Mouse (Mus musculus) central nervous system, embryonic 14 days (tissue): ENCODE data around the gene Rpl36al. TPM values are rescaled to one million over a fixed set of nuclear protein-coding genes. Genes with fewer than 3 reads are reported as not detected.

ENCODE experiments used
- polyA plus RNA-seq: library from polyadenylated mRNA; depleted of rRNA; stranded (reverse); fragments of >200 nt; gene quantifications from 2 replicates; pipeline ENCODE4 v1.2.3, GENCODE M21; 2012; rRNA removed

Rpl36al gene
- polyA plus RNA-seq, result 439 and 444 TPM in 2 replicates

DNA sequence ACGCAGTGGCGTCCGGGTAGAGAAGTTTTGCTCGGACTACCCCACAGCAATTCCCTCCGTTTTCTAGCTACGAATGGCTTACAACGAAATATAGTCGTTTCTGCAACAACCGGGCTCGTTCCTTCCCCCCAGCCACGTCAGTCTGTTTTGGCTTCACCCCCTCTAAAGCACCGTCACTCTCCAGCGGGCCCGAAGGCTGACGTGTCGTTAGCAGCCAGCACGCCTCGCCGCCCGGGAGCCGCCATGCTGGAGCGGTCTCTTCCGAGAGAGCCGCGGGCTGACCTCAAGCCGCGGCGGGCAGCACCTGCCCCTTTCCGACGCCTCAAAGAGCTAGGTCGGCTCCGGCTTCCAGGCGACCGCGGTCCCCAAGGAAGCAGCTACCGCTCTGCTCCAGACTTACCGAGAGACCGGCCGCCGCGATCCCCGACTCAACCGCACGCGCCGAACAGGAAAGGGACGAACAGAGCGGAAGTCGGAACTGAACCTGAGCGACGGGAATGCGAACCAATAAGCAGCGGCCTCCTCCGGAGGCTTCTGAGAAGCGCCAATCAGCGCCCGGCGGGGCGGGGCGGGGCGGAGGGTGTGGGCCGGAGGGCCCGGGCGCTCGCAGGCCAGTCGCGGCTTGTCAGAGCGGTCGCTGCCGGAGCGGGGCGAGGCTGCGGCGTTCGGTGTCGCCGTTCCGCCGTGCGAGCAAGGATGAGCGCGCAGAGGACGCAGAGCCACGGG, at the start of gene Rpl36al, which contains the start of gene Mgat2:
TSS of gene Rpl36al (minus strand) at position 501 of the 726 bp plus-strand sequence.
TSS of gene Mgat2 (plus strand) at position 575 of the 726 bp plus-strand sequence.

DNA sequence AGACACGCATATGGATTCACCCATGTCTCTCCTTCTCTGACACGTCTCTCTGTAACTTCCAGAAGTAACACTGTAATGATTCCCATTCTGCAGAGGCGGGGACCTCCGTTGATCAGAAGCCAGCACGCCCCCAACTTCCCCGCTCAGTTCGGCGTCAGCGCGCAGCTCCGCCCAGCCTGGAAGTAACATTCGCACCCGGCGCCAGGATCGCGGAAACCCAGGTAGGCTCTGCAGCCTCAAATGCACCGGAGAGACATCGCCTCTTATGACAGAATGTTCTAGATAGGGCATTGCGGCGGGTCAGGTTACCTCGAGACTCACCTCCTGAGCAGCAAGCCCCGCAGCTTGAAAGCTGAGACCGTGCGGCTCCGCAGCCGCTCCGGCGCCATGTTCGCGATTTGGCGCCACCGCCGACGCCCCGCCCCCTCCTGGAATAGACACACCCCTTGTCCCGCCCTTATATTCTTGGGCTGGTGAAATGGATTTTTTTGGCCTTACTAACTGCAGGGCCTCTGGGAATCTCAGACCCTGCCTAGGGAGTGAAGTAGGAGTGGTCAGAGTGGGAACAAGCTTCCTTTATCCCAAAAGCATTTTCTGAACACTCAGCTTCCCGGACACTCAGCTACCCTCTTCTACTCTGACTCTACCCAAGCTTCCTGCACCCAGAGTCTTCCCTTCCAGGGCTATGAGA, 44.0 kb upstream of the Rpl36al start, which contains the start of gene Pole2:
TSS of gene Pole2 (minus strand) at position 420 of the 691 bp plus-strand sequence.

DNA sequence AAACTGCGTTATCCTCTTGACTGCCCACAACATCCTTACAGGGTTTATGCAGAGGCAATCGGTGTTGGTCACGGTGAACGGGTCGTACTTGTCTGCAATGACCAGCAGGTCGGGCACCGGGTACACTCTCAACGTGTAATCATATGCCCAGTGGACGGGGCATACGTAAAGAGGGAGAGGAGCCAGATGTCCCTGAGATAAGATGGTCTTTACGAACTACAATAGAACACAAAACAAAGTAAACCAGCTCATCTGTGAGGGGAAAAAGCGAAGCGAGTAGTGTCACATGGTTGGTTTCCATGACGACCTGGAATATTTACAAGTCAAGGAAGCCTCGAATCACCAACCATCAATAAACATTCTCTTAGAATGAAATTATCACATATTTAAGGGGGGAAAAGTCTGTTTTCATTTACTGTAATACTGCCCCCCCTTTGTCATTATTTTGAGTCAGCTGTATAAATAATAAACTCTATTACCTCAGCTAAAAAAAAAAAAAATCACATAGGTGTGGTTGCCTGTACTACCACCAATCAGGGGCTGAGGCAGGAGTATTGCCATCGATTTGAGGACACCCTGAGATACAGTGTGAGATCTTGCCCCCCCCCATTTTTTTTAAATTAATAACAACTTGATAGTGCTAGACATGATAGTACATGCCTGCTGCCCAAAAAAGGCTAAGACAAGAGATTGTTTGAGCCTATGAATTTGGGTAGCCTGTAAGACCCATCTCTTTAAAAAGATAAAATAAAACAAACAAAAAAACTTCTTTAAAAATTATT, 20.4 kb upstream of the Rpl36al start, which contains the start of gene Gm49384:
TSS of gene Gm49384 (minus strand) at position 216 of the 782 bp plus-strand sequence.

DNA sequence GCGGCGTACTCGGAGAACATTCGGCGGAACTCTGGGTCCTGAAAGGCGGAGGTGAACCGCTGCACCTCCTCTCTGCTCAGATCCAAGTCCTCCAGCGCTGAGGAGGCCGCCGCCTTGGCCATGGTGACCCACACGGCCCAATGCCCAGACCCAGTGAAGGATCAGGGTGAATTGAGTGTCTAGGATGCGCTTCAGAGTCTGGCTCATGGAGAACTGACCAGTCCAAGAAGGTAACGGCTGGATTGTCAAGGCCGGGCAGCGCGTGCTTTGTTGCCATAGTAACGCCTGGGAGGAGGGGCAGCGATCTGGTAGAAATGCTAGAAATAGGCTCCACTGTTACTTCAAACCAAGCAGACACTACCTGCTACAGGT, 14.3 kb upstream of the Rpl36al start, which contains the start of gene Dnaaf2:
TSS of gene Dnaaf2 (minus strand) at position 266 of the 372 bp plus-strand sequence.

DNA sequence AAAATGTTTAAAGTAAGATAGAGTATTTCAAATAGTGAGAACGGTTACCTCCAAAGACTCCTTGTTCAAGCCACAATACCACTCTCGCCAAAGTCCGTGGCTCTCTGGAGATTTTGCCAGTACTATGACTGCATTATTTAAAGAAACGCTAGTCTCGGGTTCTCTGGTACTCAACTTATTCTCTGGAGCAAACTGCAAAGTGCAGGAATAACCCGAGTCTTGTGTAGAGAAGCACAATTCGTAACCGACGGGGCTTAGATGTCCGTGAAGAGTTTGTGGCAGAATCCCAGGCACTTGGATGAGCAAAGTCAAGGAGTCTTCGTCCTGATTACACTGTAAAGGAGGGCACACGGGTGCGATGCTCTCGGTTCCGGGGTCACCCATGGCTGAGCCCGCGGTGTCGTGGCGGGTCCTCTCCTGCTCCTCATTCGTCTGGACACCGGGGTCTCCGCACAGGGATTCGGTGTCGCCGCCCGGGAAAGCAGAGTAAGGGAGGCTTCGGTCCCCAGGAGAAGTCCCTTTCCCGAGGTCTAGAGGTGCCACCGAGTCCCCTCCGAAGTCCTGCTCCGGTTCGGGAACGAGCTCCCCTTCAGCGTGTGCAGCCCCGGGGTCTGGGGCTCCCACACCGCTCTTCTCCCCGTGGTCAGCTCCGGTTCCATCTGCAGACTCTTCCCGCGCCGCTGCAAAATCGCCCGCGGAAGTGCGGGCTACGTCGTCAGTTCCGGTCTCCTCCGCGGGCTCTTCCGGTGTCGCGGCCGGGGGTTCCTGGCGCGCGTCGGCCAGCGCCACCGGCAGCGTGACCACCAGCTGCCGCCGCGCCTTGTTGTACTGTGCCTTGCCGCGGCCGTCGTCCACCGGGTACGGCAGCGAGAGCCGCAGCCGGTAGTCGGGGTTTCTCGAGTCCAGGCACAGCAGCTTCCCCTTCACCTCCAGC, 12.8 kb upstream of the Rpl36al start, which contains the start of gene Gm49383:
TSS of gene Gm49383 (minus strand) at position 661 of the 934 bp plus-strand sequence.

DNA sequence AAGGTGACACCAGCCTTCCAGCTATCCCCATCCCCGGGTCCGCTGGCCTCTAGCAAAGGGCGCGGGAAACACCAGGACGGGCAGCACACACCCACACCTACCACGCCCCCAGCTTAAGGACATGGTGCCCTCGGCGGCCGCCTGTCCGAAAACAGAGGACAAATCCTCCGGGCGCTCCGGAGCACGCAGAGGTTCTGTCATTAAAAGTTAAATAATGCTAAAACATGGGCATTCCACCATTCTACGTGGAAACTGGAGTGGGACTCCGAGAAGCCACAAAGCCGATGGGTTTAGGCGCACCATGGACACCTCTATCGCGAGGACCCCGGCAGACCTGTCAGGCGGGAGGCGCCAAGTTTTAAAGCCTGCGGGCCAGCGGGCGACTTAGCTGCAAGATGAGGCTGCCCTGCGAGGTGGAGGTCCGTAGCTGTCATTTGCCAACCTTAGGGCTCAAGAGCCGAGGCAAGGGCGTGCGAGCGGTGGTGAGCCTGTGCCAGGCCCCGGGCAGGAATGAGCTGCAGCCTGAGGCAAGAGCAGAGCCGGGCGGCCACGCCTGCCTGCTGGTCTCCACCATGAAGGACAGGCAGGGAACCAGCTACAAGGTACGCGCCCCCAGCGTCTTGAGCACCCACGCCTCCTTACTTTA, 15.3 kb downstream of the Rpl36al start, which contains the start of gene Lrr1:
TSS of gene Lrr1 (plus strand) at position 354 of the 646 bp plus-strand sequence.

DNA sequence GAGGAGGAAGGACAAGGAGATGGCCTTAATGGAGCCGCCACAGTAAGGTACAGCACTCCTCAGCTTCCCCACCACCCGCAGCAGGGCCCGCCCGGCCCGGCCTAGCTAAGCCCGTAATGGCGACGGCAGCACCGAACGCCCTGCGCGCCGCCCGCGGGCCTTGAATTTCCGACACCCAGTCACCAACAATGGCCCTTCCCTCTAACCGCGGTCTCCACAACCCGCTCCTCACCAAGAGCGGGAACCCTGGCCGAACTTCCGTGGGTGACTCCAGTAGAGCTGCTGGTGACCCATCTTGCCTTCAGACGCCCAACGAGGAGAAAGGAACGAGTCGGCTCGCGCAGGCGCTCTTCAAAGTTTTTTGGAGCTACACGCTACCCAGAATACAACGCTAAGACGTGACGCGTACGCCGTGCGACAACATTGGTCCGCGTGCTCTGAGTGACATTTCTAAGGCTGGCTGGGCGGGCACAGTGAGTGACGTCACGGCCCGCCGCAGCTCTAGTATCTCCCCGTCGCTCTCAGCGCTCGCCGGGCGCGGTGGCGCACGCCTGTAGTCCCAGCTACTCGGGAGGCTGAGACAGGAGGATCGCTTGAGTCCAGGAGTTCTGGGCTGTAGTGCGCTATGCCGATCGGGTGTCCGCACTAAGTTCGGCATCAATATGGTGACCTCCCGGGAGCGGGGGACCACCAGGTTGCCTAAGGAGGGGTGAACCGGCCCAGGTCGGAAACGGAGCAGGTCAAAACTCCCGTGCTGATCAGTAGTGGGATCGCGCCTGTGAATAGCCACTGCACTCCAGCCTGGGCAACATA, 24.9 kb downstream of the Rpl36al start, which contains the start of gene Rps29:
TSS of gene Rps29 (minus strand) at position 422 of the 813 bp plus-strand sequence.

Other genes starting within 250 kb of the Rpl36al start
- gene Rps29, start 24.9 kb downstream of the Rpl36al start, polyA plus RNA-seq, result 1,832 and 1,852 TPM in 2 replicates
- 7.5 and 9.5 TPM in 2 replicates for gene Lrr1, start 15.3 kb downstream of the Rpl36al start, polyA plus RNA-seq
- gene Mgat2, start 74 bp upstream of the Rpl36al start, polyA plus RNA-seq, result 19.0 and 20.9 TPM in 2 replicates
- 5.6 and 6.8 TPM in 2 replicates for gene Gm49383, start 13.0 kb upstream of the Rpl36al start, polyA plus RNA-seq
- gene Dnaaf2, start 14.3 kb upstream of the Rpl36al start, polyA plus RNA-seq, result 4.4 and 5.1 TPM in 2 replicates
- 9.1 and 10.4 TPM in 2 replicates for gene Gm49384, start 20.2 kb upstream of the Rpl36al start, polyA plus RNA-seq
- 13.2 and 14.2 TPM in 2 replicates for gene Pole2, start 44.1 kb upstream of the Rpl36al start, polyA plus RNA-seq
- 3.2 and 7.1 TPM in 2 replicates for gene Klhdc1, start 57.1 kb upstream of the Rpl36al start, polyA plus RNA-seq
- 173 and 195 TPM in 2 replicates for gene Klhdc2, start 112.6 kb upstream of the Rpl36al start, polyA plus RNA-seq
- 37.7 and 37.8 TPM in 2 replicates for gene Nemf, start 173.1 kb upstream of the Rpl36al start, polyA plus RNA-seq
- 65.7 and 69.5 TPM in 2 replicates for gene Arf6, start 188.1 kb upstream of the Rpl36al start, polyA plus RNA-seq
- 0.20 and 0.26 TPM in 2 replicates for gene Gm9887, start 188.4 kb upstream of the Rpl36al start, polyA plus RNA-seq